Mouse (Mus musculus) erythroid progenitor cell, adult 5-6 weeks (primary cell): ENCODE measurements around the gene Rapsn. TPM values are rescaled to one million over a fixed set of nuclear protein-coding genes. Genes with fewer than 3 reads are reported as not detected.

Experiments
- total RNA-seq, 2 experiments: library from RNA; stranded (forward) in 1 of 2; stranded (reverse) in 1 of 2; fragments of 150-400 nt in 1 of 2; fragments of 186-747, 209-891 nt in 1 of 2; gene quantifications; 2 replicates each; pipeline versions ENCODE4 v1.2.3 to v1.2.4; 2015 to 2017; ENCODE audit warnings: low replicate concordance in 2 of 2

The Rapsn gene
- total RNA-seq, 2 experiments from 2014 or later = 1.7 TPM; not detected in 1

Other genes starting within 250 kb of the Rapsn start
- gene Mtch2, start 188.5 kb upstream of the Rapsn start, total RNA-seq (2015; ENCODE audit: low replicate concordance) = 55.3 and 63.1 TPM in 2 replicates
- 50.0 and 56.9 TPM in 2 replicates for gene Mtch2, start 188.5 kb upstream of the Rapsn start, total RNA-seq (2017; ENCODE audit: low replicate concordance)
- gene C1qtnf4, start 149.8 kb upstream of the Rapsn start, total RNA-seq (2015; ENCODE audit: low replicate concordance) = not detected in 2 replicates
- not detected in 2 replicates for gene C1qtnf4, start 149.8 kb upstream of the Rapsn start, total RNA-seq (2017; ENCODE audit: low replicate concordance)
- 9.0 and 11.3 TPM in 2 replicates for gene Kbtbd4, start 130.9 kb upstream of the Rapsn start, total RNA-seq (2015; ENCODE audit: low replicate concordance)
- 6.2 and 8.1 TPM in 2 replicates for gene Kbtbd4, start 130.9 kb upstream of the Rapsn start, total RNA-seq (2017; ENCODE audit: low replicate concordance)
- 54.1 and 60.9 TPM in 2 replicates for gene Ndufs3, start 130.8 kb upstream of the Rapsn start, total RNA-seq (2015; ENCODE audit: low replicate concordance)
- gene Ndufs3, start 130.8 kb upstream of the Rapsn start, total RNA-seq (2017; ENCODE audit: low replicate concordance) = 19.4 and 20.4 TPM in 2 replicates
- gene Celf1, start 95.2 kb upstream of the Rapsn start, total RNA-seq (2015; ENCODE audit: low replicate concordance) = 96.6 and 114 TPM in 2 replicates
- 117 and 119 TPM in 2 replicates for gene Celf1, start 95.2 kb upstream of the Rapsn start, total RNA-seq (2017; ENCODE audit: low replicate concordance)
- gene Psmc3, start 18.4 kb downstream of the Rapsn start, total RNA-seq (2015; ENCODE audit: low replicate concordance) = 56.2 and 85.4 TPM in 2 replicates
- gene Psmc3, start 18.4 kb downstream of the Rapsn start, total RNA-seq (2017; ENCODE audit: low replicate concordance) = 101 and 248 TPM in 2 replicates
- 3.8 and 11.2 TPM in 2 replicates for gene Slc39a13, start 34.8 kb downstream of the Rapsn start, total RNA-seq (2015; ENCODE audit: low replicate concordance)
- gene Slc39a13, start 34.8 kb downstream of the Rapsn start, total RNA-seq (2017; ENCODE audit: low replicate concordance) = 0.26 and 0.83 TPM in 2 replicates
- 37.8 and 54.1 TPM in 2 replicates for gene Spi1, start 46.8 kb downstream of the Rapsn start, total RNA-seq (2015; ENCODE audit: low replicate concordance)
- gene Spi1, start 46.8 kb downstream of the Rapsn start, total RNA-seq (2017; ENCODE audit: low replicate concordance) = 21.9 and 31.9 TPM in 2 replicates
- not detected in 2 replicates for gene Mybpc3, start 82.5 kb downstream of the Rapsn start, total RNA-seq (2015; ENCODE audit: low replicate concordance)
- not detected in 2 replicates for gene Mybpc3, start 82.5 kb downstream of the Rapsn start, total RNA-seq (2017; ENCODE audit: low replicate concordance)
- gene Madd, start 148.2 kb downstream of the Rapsn start, total RNA-seq (2015; ENCODE audit: low replicate concordance) = 10.9 and 16.2 TPM in 2 replicates
- 14.9 and 16.2 TPM in 2 replicates for gene Madd, start 148.2 kb downstream of the Rapsn start, total RNA-seq (2017; ENCODE audit: low replicate concordance)
- gene Nr1h3, start 167.2 kb downstream of the Rapsn start, total RNA-seq (2015; ENCODE audit: low replicate concordance) = 2.5 and 4.6 TPM in 2 replicates
- 1.4 TPM in 1 of 2 replicates, not detected in the other for gene Nr1h3, start 167.2 kb downstream of the Rapsn start, total RNA-seq (2017; ENCODE audit: low replicate concordance)
- 6.7 and 7.2 TPM in 2 replicates for gene Acp2, start 167.3 kb downstream of the Rapsn start, total RNA-seq (2015; ENCODE audit: low replicate concordance)
- 1.7 and 5.5 TPM in 2 replicates for gene Acp2, start 167.3 kb downstream of the Rapsn start, total RNA-seq (2017; ENCODE audit: low replicate concordance)
- gene Ddb2, start 201.4 kb downstream of the Rapsn start, total RNA-seq (2015; ENCODE audit: low replicate concordance) = 9.0 and 9.6 TPM in 2 replicates
- 4.6 and 7.6 TPM in 2 replicates for gene Ddb2, start 201.4 kb downstream of the Rapsn start, total RNA-seq (2017; ENCODE audit: low replicate concordance)
- gene Pacsin3, start 220.3 kb downstream of the Rapsn start, total RNA-seq (2015; ENCODE audit: low replicate concordance) = not detected in 2 replicates
- gene Pacsin3, start 220.3 kb downstream of the Rapsn start, total RNA-seq (2017; ENCODE audit: low replicate concordance) = not detected in 2 replicates
- gene Arfgap2, start 229.4 kb downstream of the Rapsn start, total RNA-seq (2015; ENCODE audit: low replicate concordance) = 27.2 and 31.7 TPM in 2 replicates
- 19.1 and 44.0 TPM in 2 replicates for gene Arfgap2, start 229.4 kb downstream of the Rapsn start, total RNA-seq (2017; ENCODE audit: low replicate concordance)